Mouse (Mus musculus) activated CD4-positive, CD25-positive, alpha-beta regulatory T cell, adult 4 months (primary cell): ENCODE measurements around the gene Sh3rf3. TPM values are rescaled to one million over a fixed set of nuclear protein-coding genes. Genes with fewer than 3 reads are reported as not detected.
"Not testable (repeated sequence)": the region's sequence is repeated elsewhere in the genome, so short reads cannot be mapped to it uniquely, and the experiment has no call there.

Source experiments
- ATAC-seq: one replicate; pipeline ENCODE4 v1.8.0; 2017
- polyA plus RNA-seq, 2 experiments: library from polyadenylated mRNA; unstranded; fragments of 100-300 nt; shearing (Covaris generic); gene quantifications; one replicate each; pipeline ENCODE4 v1.2.1; 2017

Sh3rf3 gene
- polyA plus RNA-seq, 2 experiments from 2014 or later: not detected

- no peak for ATAC-seq
Observed at GRCm38 (mm10) chr10:58991611-58992010, 178.5 kb downstream of the Sh3rf3 start.

- ATAC-seq: no peak
Observed at GRCm38 (mm10) chr10:58994726-58995125, 181.6 kb downstream of the Sh3rf3 start.

GRCm38 (mm10) chr10:58995132-58995531 lies 182.0 kb downstream of the Sh3rf3 start:
- no peak for ATAC-seq

- no peak for ATAC-seq
Observed at GRCm38 (mm10) chr10:59002361-59002760, 189.2 kb downstream of the Sh3rf3 start.

- ATAC-seq: no peak
Observed at GRCm38 (mm10) chr10:59011415-59011814, 198.3 kb downstream of the Sh3rf3 start.

GRCm38 (mm10) chr10:59013618-59014017 lies 200.5 kb downstream of the Sh3rf3 start:
- no peak for ATAC-seq

GRCm38 (mm10) chr10:59019302-59019973 lies 206.3 kb downstream of the Sh3rf3 start:
- ATAC-seq: no peak

GRCm38 (mm10) chr10:59050434-59050833 lies 237.3 kb downstream of the Sh3rf3 start:
- no peak for ATAC-seq

- no peak for ATAC-seq
Observed at GRCm38 (mm10) chr10:59056294-59056693, 243.1 kb downstream of the Sh3rf3 start.

GRCm38 (mm10) chr10:59066804-59067203 lies 253.6 kb downstream of the Sh3rf3 start:
- ATAC-seq: no peak

- ATAC-seq: no peak
Observed at GRCm38 (mm10) chr10:59072827-59073226, 259.7 kb downstream of the Sh3rf3 start.

- no peak for ATAC-seq
Observed at GRCm38 (mm10) chr10:59076681-59077080, 263.5 kb downstream of the Sh3rf3 start.

- no peak for ATAC-seq
Observed at GRCm38 (mm10) chr10:59077909-59078308, 264.8 kb downstream of the Sh3rf3 start.

GRCm38 (mm10) chr10:59085604-59086003 lies 272.4 kb downstream of the Sh3rf3 start:
- ATAC-seq: no peak

- no peak for ATAC-seq
Observed at GRCm38 (mm10) chr10:59086578-59086977, 273.4 kb downstream of the Sh3rf3 start.

- no peak for ATAC-seq
Observed at GRCm38 (mm10) chr10:59089861-59090621, 276.9 kb downstream of the Sh3rf3 start.

GRCm38 (mm10) chr10:59090622-59090971 lies 277.4 kb downstream of the Sh3rf3 start:
- ATAC-seq: no peak

- ATAC-seq: no peak
Observed at GRCm38 (mm10) chr10:59091556-59091955, 278.4 kb downstream of the Sh3rf3 start.

GRCm38 (mm10) chr10:59091988-59092387 lies 278.8 kb downstream of the Sh3rf3 start:
- ATAC-seq: no peak

- ATAC-seq: not testable (repeated sequence)
Observed at GRCm38 (mm10) chr10:59103076-59103475, 289.9 kb downstream of the Sh3rf3 start.

GRCm38 (mm10) chr10:59104683-59105082 lies 291.5 kb downstream of the Sh3rf3 start:
- ATAC-seq: no peak

GRCm38 (mm10) chr10:59105885-59106284 lies 292.7 kb downstream of the Sh3rf3 start:
- ATAC-seq: no peak

- ATAC-seq: no peak
Observed at GRCm38 (mm10) chr10:59106644-59107043, 293.5 kb downstream of the Sh3rf3 start.

- ATAC-seq: no peak
Observed at GRCm38 (mm10) chr10:59109015-59109414, 295.9 kb downstream of the Sh3rf3 start.
